Mouse (Mus musculus) neural tube, embryonic 10.5 days (tissue): ENCODE results near the gene Col6a3.

Experiments used
- DNase-seq: peaks from one replicate; pipeline ENCODE4 v3.0.0-alpha.2; 2017; ENCODE audit warnings: low spot score; ENCODE audit errors: extremely low spot score

Col6a3 gene

GRCm38 (mm10) chr1:90843836-90844235 lies at the start of gene Col6a3:
TSS of gene Col6a3 (minus strand) at chr1:90843971.
- DNase-seq, result no peak

GRCm38 (mm10) chr1:90885771-90886460 lies 42.1 kb upstream of the Col6a3 start:
- peak; percentile 31 for DNase-seq

DNA sequence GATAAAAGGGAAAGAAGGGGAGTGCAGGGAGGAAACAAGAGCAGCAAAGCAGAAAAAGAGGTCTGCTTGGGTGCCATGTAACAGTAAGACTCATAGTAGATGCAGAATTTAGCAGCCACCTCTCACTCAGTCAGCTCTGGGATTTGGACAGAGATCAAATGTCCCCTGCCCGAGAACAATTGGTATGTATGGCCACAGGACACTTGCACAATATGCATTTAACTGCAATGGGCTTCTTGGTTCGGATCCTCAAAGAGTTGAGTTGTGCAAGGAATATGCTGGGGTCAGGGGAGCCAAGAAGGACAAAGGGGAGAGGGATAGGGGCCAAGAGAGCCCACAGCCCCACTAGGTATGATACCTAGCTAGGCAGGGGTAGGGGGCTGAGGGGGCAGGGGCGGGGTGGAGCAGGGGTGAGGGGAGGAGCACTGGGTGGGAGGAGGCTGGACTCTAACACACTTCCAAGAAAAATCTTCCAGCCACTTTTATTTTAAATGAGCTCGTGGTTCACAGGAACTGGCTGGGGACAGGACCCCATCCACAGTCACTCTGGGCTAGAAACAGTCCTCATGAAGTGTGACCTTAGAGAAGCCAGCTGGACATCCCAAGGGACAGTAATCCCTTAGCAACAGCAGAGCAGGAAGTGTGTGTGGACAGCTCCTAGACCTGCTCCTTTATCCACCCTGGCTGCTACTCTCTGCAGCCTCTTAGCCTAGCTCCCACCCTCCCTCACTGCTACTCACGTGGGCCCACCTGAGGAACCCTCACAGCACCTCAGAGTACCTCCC lies 32.9 kb upstream of the Col6a3 start:
- no peak for DNase-seq

- DNase-seq, result no peak
Observed at GRCm38 (mm10) chr1:90875961-90876360, 32.2 kb upstream of the Col6a3 start.

DNA sequence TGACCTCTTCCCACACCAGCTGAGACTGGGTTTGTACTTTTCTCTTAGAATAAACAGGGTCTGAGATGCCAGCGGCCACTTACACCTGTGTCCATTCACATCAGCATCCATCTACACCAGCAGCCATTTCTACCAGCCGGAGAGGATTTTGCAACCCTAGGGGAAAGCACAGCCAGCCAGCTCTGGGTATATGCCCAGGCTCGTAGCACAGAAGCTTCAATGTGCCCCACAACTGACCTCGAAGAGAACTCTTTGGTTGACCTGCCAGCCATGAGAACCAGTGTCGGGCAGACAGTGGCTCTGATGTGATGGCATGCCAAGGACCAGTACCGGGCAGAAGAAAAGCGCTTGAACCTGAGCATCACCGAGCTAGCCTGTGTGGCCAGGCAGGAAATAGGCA lies 31.6 kb upstream of the Col6a3 start:
- DNase-seq, result no peak

GRCm38 (mm10) chr1:90870581-90870980 lies 26.8 kb upstream of the Col6a3 start:
- DNase-seq, result no peak

DNA sequence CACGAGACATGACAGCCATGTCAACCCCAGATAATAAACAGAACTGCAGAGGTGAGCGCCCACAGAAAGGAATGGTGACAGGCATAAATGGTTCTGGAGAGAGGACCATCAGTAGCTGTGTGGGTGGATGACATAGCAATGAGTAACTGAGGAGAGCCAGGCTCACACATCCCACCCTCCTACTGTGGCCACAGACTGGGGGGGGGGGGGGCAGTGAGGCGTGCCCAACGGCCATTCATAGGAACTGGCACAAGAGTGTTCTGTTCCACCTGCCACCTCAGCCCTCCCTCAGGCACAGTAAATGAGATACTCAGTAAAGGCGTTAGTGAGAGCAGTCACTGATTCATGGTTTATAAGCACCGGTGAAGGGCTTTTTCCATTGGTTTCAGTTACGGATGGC lies 23.0 kb upstream of the Col6a3 start:
- no peak for DNase-seq

DNA sequence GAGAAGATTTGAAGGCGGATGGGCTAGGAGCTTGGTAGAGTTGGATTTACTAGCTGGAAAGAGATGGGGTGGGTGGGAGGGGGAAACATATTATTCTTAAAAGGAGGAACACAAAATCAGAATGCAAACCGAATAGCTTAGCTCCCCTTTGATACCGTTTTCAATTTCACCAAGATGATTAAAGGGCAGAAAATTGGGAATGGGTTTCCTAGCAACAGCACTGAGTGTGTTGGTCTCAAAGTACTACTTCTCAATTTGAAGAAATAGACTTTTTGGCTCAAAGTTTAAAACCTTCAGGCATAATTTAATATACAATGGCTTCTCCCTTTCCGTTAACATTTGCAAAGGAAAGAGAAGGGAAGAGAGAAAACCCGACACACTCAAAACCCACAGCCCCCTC lies 12.1 kb upstream of the Col6a3 start:
- no peak for DNase-seq

DNA sequence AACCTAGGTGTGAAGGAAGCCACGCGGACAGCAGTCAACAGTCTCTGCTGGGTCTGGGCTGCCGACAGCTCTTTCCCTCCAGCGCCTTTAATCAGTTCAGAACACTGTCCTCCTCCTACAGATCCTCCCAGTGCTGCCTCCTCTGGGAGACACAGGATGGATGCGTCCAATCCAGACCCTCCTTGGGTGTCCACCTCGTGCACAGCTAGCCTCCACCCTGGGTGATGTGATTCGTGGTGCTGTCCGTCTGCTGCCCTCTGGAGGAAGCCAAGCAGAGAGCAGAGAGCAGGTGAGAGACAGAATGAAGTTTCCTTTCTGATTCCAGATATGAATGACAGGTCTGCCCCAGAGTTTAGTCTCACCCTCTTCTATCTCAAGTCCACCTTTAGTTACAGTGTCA lies 6.1 kb upstream of the Col6a3 start:
- DNase-seq, result peak; percentile 27

DNA sequence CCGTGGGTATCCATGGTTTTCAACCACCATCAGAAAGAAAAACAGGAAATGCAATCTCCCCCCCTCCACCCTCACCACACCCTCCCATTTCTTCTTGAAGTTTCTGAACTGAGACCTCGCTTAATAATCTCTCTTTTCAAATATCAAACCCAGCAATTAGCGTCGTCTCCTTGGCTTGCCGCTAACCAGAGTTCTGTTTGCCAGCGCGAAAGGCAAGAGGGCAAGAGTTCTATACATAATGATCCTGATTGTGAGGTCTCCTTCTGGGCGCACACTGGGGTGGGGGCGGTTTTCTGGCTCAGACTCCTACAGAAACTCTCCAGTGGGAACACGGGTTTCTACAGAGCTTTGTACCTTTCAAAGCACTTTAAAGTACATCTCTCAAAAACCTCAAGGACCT lies 1.4 kb upstream of the Col6a3 start:
- no peak for DNase-seq

DNA sequence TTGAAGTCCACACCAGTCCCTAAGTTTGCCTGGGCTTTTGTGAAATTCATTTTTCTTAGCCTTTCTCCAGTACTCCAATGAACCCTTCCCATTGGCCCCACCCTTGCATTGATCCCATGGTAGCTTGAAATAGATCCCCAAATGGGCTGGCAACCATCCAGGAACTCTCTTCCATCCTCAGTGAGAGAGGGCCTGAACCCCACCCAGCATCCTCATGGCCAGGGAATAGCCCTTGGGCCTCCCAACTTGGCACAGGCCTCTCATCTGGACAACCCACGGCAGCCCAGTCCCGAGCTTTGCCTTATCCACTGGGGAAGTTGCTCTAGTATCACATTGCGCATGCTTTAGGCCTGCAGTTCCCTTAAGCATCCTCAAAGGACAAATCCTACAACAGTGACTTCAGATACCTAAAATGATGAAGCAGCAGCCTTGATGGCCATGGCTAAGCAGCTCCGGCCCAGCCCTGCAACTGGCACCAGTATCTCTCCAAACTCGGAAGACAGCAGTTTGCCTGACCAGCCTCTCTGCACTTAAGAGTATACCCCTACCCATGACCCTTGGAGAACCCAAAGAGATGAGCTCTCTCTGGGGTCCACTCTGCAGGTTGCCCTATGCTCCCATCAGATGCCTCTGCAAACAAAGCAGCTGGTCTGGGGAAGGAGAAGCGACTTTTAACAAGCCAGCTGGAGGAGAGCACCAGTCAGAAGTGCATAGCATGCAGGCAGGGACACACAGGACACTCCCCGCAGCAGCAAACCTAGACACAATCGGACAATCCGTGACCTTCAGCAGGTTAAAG lies 783 bp downstream of the Col6a3 start:
- no peak for DNase-seq

- DNase-seq, result peak; percentile 47
Observed at GRCm38 (mm10) chr1:90840250-90840649, 3.5 kb downstream of the Col6a3 start.

DNA sequence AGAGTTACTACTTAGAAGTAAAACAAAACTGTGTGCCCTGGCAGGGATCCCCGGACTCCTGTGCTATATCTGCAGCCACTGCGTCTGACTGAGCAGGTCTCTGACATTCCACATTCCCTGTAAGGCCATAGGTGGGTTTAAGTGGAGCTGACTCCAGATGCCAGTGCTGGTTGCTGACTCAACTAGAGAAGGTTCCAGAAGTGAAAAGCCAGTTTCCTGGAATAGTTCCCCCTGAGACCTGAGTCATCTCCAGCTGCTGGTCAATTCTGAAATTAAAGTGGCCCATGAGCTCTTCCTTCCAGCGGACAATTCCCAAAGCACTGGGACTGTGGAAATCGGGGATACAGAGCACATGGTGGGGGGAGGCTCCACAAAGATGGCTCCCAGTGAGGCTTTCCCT lies 5.1 kb downstream of the Col6a3 start:
- no peak for DNase-seq

GRCm38 (mm10) chr1:90838221-90838620 lies 5.5 kb downstream of the Col6a3 start:
- no peak for DNase-seq

DNA sequence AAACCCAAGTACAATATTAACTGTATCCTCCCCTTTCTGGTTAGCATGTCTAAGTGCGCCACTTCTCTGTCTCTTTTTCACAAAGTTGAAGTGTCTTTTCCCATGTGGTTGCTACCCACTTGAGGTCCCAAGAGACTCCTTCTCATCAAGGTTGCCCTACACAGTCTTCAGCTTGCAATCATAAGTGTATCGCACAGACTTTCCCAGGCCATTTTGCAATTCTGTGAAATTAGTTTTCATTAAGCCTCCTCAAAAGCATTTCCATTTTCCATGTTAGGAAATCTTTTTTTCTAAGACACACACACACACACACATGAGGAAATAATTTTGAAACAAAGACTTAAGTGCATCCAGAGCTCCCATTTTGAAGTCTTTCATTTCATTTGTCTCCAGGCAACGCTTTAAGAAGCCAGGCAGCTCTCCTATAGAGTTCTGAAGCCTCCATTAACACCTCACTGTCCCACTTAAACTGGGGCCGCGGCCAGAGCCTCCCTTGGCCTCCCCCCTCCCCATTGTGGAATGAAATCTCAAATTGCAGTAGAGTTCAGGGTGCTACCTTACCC lies 7.5 kb downstream of the Col6a3 start:
- DNase-seq, result no peak

DNA sequence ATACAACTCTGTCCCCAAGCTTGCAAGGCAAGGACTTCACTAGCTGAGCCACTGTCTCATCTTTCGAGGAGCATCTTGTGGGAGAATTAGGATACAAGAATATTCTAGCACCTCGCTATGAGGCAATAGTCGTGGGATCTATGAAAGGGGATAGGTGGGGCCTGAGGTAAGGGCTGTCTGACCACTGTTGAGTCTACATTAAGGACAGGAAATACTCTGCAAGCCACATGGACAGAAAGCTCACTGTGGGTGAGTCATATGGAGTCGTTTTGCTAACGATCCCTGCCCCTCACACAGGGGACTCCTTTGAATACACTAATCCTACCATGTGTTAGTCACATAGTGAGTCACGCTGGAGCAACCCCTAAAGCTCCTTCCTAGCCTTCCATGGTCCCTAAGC lies 9.1 kb downstream of the Col6a3 start:
- no peak for DNase-seq

GRCm38 (mm10) chr1:90830006-90830405 lies 13.8 kb downstream of the Col6a3 start:
- no peak for DNase-seq

DNA sequence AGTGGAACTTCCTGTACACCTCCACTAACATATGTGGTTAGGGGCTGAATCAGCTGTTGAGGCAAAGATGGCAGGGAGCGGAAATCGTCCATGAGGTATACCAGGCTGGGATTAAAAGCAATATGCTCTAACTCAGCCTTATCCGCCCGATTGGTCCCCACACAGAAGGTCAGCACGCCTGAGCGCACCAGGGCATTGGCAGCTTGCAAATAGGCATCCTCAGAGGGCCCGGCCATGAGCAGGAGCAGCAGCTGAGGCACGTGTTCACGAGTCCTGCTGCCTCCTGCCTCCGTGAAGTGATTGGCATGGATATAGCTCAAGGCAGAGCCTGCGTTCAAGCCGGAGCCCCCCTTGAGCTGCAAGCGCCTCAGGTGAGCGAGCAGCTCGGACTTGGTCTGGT lies 30.5 kb downstream of the Col6a3 start:
- DNase-seq, result no peak

GRCm38 (mm10) chr1:90808930-90809329 lies 34.8 kb downstream of the Col6a3 start:
- no peak for DNase-seq

GRCm38 (mm10) chr1:90803104-90803503 lies 40.7 kb downstream of the Col6a3 start:
- no peak for DNase-seq

DNA sequence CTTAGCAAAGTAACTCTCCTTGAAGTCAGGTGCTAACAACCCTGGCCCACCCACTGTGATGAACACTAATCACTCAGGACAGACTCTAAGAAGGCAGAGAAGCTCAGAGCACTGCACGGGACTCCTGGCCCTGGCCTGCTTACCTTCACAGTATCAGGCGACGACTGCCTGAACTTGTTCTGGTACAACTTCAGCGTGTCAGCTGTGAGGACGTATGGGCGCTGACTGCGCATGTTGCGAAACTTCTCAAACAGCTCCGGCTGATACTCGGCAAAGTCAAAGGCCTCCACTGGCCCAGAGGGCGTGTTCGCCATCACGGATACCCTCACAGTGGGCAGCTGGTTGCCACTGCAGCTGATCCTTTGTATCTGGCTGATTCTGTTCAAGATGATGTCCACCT lies 42.7 kb downstream of the Col6a3 start:
- no peak for DNase-seq

DNA sequence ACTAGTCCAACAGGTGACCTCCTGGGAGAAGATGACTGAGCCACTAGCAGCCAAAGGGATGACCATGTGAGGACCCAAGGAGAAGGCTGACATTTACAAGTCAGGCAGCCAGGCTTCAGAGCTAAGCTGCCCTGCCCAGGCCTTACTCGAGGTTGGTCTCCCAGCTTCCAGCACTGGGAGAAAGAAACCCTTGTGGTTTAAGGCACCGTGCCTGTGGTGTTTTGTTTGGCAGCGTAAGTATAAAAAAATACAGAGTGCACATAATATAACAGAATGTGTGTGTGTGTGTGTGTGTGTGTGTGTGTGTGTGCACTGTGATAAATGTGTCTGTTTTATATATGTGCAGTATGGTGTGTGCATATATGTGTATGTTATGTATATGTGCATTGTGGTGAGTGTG lies 43.3 kb downstream of the Col6a3 start:
- no peak for DNase-seq
